Mouse (Mus musculus) frontal cortex, postnatal 10 days (tissue): ENCODE measurements around the gene Edem2.

Source experiments
- DNase-seq, 2 experiments: peaks; one replicate each; pipeline ENCODE4 v3.0.0; 2022; ENCODE audit warnings: low spot score in 2 of 2, mixed read lengths in 1 of 2

Gene Edem2

GRCm38 (mm10) chr2:155729158-155729645 is at the start of gene Edem2:
Edem2 (minus strand) TSS chr2:155729475.
- peak; percentile 82 to 89 for DNase-seq

DNA sequence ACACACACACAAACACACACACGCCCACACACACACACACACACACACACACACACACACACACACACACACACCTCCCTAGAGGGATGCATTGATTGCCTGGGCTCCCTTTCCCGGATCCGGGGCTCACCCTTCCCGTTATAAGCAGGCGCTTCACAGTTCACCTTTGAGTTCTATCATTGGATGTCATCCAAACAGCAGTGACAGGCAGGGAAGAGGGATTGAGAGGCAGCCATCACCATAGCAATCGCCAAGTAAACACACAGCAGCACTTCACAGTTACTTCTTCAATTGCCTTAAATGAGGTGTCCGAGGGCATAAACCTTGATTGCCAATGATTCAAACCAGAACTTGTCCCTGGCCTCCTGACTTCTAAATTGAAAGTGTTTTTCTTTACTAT is 49.8 kb upstream of the Edem2 start:
- no peak for DNase-seq

DNA sequence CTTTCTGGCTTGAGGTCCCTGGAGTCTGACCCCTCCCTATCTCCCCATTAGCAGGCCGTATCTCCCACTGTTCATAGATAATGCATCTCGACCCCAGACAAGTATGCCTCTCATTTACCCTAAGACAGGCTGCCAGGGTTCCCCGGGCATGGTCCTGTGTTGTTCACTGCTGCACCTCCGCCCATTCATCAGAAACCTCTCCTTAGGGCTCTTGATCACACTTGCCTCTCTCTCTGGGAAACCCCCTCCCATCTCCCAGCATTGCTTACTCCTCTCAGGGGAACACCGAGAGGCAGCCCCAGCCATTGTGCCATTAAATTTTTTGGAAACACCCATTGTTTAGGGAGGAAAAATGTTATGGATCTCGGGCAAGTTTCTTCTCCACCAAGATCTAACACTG is 48.7 kb upstream of the Edem2 start:
- DNase-seq, result no peak

DNA sequence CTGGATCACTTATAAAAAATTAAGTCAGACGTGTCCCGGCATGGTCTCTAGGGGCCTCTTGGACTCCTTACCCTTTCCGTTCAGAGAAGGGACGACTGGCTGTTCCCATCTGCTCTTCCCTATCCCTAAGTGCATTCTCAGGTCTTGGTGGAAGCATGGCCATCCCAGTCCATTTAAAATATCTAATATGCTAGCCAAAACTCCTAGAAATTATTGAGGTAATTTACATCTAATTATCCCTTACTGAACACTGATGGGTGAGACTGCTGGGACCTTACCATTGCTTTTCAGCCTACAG is 48.4 kb upstream of the Edem2 start:
- DNase-seq, result no peak

DNA sequence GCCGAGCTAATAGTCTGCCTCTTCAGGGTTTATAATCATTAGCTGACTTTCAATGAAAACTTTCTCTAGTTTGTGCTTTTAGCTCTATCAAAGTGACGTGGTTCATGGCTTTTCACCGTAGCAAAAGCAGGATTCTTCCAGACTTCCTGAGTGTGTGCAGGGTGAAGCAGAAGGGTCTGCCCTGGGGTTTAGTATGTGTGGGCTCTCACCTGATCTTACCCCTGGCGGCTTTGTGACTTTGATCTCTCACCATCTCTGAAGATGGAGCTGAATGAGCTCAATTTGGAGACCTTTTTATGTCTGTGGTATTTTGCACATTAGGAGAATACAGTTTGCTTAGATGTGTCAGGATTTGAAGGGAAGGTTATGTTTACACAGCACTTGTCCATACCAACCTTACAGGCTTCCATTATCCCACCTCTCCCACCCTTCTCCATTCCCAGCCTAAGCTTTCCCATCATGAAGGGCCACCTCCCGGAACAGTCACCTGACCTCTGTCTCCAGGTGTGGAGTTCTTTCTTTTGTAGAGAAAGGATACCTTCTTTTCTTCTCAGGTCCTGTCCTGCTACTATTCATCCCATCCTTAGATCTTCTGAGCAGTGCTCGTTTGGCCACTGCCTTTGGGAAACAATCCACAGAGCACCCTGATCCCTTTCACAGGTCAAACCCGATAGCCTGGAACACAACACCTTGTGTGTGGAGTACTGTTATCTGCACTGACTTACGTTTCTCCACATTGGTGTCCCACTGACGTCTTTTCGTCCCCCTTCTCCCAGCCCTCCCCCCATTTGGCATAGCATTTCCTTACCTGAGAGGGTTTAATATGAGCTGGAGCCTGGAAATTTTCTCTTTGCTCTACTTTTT is 47.8 kb upstream of the Edem2 start:
- DNase-seq, result no peak

DNA sequence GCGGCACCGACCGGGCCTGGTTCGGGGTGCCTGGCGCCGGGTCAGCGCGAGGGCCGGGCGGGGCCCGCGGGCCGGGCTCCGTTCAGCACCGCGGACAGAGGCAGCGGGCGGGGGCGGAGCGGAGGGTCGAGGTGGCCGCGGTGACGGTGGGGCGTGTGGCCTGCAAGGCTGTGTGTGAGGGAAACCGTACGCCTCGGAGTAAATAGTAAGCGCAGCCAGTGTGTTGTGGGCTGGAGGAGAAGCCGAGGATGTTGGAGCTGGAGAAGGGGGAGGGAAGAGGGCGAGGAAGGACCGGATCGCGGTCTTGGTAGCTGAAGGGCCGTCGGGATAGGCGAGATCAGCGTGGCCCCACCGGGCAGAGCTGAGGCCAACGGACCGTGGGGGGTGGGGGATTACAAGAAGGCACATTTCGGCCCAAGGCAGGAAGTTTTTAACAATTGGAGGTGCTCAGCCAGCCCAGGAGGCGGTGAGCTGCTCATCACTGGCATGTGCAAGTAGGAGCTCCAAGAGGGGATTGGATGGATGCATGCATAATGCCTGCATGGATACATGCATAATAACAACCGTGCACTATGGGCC is 46.5 kb upstream of the Edem2 start:
- peak in 1 of 2 experiments; percentile 45 for DNase-seq

DNA sequence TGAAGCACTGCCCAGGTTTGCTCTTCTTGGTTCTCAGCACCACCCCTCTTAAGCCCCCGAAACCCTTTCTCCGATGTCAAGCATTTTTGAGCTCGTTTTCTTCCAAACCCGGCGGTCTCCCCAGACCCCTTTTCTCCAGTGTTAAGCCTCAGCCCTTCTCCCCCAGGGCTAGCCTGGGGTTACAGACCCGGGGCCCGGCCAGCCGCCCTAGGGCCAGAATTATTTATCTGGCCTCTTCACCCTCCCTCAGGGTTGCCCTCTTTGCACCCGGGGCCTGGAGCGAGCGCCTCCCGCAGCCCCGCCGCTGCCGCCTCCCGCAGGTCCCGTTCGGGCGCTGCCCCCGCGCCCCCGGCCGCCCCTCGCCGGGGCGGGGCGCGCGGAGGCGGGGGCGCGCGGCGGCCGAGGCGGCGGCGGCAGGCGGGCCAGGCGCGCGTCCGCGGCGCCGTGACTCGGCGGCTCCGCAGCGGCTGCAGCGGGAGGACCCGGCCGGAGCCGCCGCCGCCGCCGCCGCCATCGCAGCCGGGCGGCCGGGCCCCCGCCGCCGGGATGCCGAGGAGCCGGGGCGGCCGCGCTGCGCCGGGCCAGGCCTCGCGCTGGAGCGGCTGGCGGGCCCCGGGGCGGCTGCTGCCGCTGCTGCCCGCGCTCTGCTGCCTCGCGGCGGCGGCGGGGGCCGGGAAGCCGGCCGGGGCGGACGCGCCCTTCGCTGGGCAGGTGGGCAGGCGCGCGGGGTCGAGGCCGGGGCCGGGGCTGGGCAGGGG is 45.8 kb upstream of the Edem2 start, which contains the start of gene Mmp24:
Gene Mmp24 (plus strand): TSS at position 416 of the 758 bp plus-strand sequence.
- no peak for DNase-seq

GRCm38 (mm10) chr2:155774261-155774926 is 45.1 kb upstream of the Edem2 start:
- DNase-seq, result no peak

- DNase-seq, result no peak
These were observed 44.4 kb upstream of the Edem2 start for GRCm38 (mm10) chr2:155773664-155774063.

GRCm38 (mm10) chr2:155764679-155765418 is 35.6 kb upstream of the Edem2 start:
- DNase-seq, result peak in 1 of 2 experiments; percentile 58

GRCm38 (mm10) chr2:155756855-155757566 is 27.7 kb upstream of the Edem2 start:
- DNase-seq, result no peak

DNA sequence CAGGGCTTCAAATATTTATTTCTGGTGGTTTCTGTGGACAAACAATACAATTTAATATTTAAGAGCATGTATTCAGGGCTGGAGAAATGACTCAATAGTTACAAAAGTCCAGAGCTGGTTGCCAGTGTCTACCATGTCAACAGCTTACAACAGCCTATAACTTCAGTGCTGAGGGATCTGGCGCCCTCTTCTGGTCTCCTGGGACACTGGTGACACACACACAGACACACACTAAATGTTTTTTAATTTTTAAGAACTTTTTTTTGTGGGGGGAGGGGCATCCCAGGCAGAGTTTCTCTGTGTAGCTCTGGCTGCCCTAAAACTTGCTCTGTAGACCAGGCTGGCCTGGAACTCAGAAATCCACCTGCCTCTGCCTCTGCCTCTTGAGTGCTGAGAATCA is 26.5 kb upstream of the Edem2 start:
- DNase-seq, result peak in 1 of 2 experiments; percentile 19

GRCm38 (mm10) chr2:155751014-155751786 is 21.9 kb upstream of the Edem2 start, which contains the start of gene Procr:
Procr (plus strand) TSS chr2:155751117.
- DNase-seq, result no peak

DNA sequence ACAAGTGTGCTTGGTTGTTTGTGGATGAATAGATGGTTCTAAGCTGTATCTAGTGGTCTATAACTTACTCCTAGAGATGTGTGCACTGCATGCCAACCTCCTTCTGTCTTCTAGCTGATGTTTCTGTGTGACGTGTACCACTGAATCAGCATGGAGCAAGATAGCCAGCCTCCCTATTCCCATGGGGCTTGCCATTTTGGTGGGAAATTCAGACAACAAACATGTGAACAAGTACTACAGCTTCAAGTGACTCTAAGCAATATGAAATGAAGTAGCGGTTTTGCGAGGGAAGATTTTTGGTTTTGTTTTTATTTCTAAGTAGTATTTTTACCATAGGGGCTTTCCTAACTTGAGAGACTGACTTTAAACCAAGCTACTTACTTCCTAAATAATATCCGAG is 20.1 kb upstream of the Edem2 start:
- DNase-seq, result no peak

- no peak for DNase-seq
These were observed 16.2 kb upstream of the Edem2 start for GRCm38 (mm10) chr2:155745487-155745886.

DNA sequence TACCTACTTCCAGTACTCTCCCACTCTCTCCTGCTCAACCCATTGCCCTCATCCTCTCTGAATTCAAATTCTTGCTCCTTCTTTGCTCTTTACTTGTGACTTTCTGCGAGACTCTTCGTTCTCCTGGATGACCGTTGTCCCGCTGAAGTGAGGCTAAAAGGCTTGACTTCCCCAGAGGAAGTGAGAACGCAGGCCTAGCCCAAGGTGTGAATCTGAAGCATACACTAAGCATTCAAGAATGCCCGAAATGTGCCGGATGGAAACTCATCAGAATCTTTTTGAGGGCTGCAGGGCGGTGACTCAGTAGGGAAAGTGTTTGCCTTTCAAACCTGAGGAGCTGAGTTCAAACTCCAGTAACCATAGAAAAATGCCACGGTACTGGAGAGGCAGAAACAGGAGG is 14.1 kb upstream of the Edem2 start:
- no peak for DNase-seq

DNA sequence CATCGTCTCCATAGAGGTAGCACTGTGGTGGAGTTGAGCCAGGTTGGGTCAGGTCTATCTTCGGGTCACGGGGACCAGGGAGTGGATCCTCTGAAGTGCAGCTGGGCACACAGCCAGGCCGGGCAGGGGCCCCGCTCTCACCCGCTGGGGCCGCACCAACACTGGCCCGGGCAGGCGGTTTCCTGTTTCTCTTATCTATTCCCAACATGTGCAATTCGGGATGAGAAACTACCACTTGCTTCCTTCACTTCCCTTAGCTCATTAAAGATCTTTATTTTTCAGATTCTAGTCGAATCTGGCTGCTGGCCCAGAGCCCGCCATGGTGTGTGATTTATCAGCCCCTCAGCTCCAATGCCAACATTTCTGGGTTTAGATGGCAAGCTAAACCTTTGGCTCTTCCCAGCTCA is 13.7 kb upstream of the Edem2 start:
- no peak for DNase-seq

- no peak for DNase-seq
These were observed 12.9 kb upstream of the Edem2 start for GRCm38 (mm10) chr2:155742211-155742610.

DNA sequence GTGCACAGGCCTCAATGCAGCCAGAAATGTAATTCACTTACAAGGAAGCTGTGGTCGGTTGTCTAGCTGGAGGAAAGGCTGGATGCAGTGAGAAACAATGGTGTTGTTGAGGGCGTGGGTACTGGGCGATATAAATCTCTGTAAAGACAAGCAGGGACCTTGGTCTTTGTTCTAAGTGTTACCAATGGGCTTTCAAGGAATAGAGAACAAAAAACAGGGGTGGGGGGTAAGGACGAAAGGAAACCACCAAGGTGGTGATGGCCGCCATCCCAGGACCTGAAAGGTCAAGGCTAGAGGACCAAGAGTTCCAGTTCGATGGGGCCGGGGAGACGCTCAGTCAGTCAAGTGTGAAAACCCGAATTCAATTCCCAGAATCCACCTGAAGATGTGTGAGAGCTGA is 8.5 kb upstream of the Edem2 start:
- DNase-seq, result no peak

DNA sequence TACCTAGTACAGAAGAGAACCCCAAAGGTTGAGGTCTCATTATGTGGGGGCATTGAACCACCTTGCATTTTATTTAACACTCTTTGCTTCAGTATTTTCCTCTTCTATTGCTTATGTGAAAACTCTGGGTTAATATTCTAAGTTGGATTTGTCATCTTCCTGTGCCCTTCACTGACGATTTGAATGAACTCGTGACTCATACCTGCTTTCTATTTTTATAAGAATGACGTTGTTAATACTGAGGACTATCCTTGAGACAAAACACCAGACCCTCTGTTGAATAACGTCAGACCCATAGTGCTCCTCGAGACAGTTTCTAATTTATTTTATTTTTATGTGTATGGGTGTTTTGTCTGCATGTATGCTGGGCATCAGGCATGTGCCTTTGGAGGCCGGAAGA is 7.7 kb upstream of the Edem2 start:
- DNase-seq, result no peak
